Mouse (Mus musculus): ENCODE measurements around the gene Fosl1.

The Fosl1 gene

DNA sequence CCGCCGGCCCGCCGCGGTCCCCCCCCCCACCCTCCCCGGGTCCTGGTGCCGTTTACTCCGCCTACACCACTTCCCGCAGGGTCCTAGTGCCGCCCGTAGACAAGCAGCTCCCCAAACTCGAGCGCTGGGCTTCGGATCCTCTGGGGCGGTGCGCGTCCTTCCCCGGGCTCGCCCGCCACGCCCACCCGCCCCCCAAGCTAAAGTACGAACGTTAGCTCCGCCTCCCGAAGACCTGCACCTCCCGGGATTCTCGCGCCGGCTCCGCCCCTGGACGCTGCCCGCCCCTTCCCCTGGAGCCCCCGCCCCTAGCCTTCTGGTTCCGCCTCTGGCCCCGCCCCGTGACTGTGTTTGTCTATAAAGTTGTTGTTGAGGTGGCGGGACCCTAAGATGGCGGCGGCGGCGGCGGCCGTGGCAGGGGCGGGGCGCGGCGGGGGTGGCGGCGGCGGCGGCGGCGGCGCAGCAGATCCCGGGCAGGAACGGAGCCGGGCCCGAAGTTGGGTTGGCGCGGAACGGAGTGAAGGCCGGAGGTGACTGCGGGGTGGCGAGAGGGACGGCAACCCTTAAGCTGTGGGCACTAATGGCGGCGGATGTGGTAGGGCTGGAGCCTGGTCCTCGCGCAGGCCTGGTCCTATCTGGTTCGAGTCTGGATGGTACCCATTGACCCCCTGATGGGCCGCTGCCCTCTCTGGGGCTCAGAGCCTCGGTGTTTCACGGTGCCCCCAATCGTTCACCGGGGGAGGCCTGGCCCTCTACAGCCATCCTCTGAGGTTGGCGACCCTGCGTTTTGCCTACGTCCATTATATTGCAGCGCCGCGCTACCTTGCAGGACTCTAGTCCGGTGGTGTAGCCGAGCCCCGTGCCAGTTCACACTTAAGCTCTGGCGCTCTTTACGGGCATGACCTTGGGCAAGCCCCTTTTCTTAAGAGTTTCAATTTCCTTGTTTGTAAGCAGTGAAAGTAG, 22.3 kb upstream of the Fosl1 start, which contains the start of the genes Drap1 and AI837181:
Gene Drap1, minus strand, starts transcription at position 198 of the 960 bp plus-strand sequence.
Gene AI837181, plus strand, starts transcription at position 363 of the 960 bp plus-strand sequence.
- DNase-seq: peak; percentile 95

DNA sequence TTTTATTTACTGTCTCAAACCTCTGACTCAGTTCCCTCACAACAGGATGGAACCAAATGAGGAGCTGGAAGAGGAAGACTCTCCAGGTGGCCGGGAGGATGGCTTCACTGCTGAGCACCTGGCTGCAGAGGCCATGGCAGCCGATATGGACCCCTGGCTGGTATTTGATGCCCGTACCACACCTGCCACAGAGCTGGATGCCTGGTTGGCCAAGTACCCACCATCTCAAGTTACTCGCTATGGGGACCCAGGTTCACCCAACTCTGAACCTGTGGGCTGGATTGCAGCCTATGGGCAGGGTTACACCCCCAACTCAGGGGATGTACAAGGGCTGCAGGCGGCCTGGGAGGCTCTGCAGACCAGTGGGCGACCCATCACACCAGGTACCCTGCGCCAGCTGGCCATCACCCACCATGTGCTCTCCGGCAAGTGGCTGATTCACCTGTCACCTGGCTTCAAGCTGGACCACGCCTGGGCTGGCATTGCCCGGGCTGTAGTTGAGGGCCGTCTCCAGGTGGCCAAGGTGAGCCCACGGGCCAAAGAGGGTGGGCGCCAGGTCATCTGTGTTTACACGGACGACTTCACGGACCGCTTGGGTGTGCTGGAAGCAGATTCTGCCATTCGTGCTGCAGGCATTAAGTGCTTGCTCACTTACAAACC, 21.3 kb upstream of the Fosl1 start:
- peak; percentile 13 to 36 for DNase-seq

GRCm38 (mm10) chr19:5426640-5427290, 20.6 kb upstream of the Fosl1 start:
- no peak for DNase-seq

GRCm38 (mm10) chr19:5428083-5428482, 19.3 kb upstream of the Fosl1 start:
- DNase-seq: peak; percentile 37 to 48

GRCm38 (mm10) chr19:5429219-5429618, 18.1 kb upstream of the Fosl1 start:
- DNase-seq: no peak

GRCm38 (mm10) chr19:5429806-5430205, 17.5 kb upstream of the Fosl1 start:
- DNase-seq: peak; percentile 70 to 76

DNA sequence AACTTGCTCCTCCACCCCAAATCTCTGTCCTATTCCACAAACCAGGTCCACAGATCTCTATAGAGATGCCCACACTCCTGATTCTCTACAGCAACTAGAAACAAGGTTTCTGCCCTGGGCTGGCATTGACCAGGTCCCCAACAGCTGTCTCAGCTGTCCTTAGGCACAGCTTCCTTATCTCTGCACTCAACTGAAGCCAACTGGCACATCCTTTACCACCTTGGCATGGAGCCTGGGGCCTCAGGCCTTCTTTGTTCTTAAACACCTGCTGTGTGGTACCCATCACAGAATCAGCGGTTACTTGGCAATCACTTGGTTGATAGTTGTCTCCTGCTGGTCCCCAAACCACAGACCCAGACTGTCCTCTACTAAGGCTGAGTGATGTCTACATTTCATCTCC, 16.9 kb upstream of the Fosl1 start:
- no peak for DNase-seq

GRCm38 (mm10) chr19:5431911-5432464, 15.4 kb upstream of the Fosl1 start:
- DNase-seq: no peak

DNA sequence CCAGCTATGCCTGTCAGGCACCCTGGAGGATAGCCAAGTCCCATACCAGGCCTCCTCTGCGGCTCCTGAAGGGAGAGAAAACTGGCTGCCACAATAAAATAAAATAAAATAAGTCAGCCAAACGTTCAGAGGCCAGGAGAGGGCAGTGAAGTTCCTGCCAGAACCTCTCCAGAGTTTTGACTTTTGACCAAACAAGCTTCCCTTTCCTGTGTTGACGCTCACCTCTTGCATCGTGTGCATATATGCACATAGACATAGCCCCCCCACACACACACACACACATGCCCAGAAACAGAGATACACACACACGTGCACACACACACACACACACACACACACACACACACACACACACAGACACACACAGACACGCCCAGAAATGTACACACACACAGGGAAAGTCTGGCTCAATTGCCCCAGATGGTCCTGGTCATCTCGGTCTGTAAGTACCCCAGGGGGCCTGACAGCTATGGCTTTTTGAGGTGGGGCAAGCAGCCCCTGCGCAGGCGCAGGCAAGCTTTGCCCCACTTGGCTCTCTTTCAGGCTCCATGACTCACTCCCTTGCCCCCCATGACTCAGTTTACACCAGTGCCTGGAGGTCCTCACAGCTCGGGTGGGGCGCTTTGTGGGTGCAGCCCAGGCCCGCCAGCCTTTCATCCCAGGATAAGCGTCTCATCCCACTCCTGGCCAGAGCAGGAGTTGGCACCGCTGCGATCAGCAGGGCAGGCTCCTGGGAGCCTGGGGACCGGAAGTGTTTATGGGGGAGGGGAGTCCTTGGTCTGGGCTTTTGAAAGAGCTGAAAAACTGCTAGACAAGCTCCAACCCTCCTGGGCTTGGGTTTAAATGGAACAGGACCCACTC, 14.1 kb upstream of the Fosl1 start:
- peak; percentile 46 to 47 for DNase-seq

DNA sequence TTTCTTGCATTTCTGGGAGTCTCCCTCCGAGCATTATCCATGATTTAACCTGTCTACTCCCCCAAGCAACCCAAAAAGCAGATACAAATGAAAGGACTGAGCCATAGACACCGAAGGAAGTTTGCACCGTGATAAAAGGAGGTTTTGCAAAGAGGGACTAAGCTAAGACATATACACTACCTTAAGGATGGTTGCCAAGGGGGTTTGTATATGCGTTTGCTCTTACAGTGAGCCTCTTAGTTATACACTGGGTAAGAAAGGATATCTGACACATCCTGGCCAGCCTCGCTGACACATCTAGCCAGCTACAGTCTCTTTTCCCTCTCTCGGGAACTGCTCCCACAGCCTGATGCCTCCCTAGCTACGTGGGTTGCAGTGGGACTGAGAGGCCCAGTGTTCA, 13.4 kb upstream of the Fosl1 start:
- no peak for DNase-seq

DNA sequence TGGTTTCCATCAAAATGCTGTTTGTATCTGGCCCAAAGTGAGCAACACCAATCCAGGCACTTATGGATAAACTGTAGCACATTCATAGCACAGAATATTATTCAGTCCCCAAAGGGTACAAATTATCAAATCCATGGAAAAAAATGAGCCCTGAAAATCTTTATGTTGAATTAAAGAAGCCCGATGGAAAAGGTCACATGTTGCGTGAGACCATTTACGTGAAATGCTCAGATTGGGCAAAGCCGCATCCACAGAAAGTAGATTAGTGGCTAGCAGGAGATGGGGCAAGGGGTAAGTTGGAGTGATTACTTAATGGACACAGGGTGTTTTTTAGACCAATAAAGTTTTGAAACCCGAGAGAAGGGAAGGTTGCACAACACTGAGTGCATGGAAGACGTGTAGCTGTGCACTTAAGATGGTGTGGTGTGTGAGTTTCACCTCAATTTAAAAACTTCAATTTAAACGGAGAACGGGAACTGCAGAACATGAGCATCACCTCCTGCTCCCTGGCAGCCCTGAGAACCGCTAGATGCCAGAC, 2.9 kb upstream of the Fosl1 start:
- peak in 1 of 2 experiments; percentile 0 for DNase-seq

- peak in 1 of 2 experiments; percentile 0 for DNase-seq
Measured at GRCm38 (mm10) chr19:5444954-5445353, 2.4 kb upstream of the Fosl1 start.

- DNase-seq: peak in 1 of 2 experiments; percentile 0
Measured at GRCm38 (mm10) chr19:5445747-5446146, 1.6 kb upstream of the Fosl1 start.

GRCm38 (mm10) chr19:5448354-5449150, 1.2 kb downstream of the Fosl1 start:
- DNase-seq: peak in 1 of 2 experiments; percentile 10

DNA sequence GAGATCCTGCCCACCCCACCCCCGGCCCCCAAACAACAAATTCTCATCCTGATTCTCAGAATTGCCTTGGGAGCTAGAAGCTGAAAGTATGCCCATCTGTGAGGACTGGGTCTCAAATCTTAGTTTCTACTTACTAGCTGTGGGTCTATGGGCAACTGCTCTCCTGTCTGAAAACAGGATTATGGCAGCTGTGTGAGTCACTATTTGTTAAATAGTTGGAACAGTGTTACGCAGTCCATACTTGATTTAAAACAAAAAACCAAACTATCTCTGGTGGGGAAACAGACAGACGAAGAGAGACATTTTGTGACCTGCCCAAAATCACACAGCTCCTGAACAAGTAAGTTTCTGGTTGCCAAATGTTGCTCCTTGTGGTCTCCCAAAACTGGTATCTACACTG, 2.3 kb downstream of the Fosl1 start:
- DNase-seq: no peak

GRCm38 (mm10) chr19:5451766-5452165, 4.4 kb downstream of the Fosl1 start:
- no peak for DNase-seq

- DNase-seq: no peak
Measured at GRCm38 (mm10) chr19:5455037-5455436, 7.7 kb downstream of the Fosl1 start.

- no peak for DNase-seq
Measured at GRCm38 (mm10) chr19:5455568-5455967, 8.2 kb downstream of the Fosl1 start.

DNA sequence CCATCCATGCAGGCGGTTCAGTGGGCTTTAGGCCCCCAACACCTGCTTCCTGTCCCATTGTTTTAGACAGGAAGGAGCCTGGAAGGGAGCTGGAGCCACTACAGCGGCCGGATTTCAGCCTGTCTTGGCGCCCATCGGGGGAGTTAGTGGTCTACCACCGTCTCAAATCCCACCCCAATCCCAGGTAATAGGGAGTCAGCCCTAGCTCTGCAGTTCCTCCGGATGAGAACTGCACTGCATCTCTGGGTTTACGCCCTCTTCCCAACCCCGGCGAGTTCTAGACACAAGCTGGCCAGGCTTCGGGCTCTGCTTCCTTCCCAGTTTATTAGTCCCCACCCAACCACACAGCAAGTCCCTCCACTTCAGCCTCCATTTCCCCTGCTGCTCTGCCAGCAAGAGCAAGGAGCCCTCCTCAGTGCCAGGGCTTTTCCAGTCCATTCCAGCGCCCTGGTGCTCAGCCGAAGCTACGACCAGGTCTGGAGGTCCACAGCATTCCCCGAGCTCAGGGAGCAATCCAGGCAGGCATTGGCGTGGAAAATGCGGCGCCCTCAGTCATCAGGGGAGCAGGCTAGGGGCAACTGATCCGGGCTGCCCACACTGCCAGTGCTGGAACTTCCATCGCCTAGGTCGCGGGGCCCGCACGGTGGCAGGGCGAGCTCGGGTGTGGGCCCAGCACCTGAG, 9.0 kb downstream of the Fosl1 start:
- no peak for DNase-seq
